Mouse (Mus musculus) gastrocnemius, postnatal 4 days (tissue): ENCODE data around the gene Mcrip2. TPM values are rescaled to one million over a fixed set of nuclear protein-coding genes. Genes with fewer than 3 reads are reported as not detected.
A peak's percentile ranks its signal among the peaks of the same experiment; 100 is the strongest.

Source experiments
- DNase-seq, 2 experiments: peaks; one replicate each; pipeline ENCODE4 v3.0.0; 2021 to 2022; ENCODE audit warnings: low spot score in 2 of 2, mixed read lengths in 2 of 2
- total RNA-seq, 2 experiments: library from RNA; stranded (reverse); gene quantifications; 2 replicates each; pipeline ENCODE4 v1.2.3; 2021

Mcrip2 gene
- total RNA-seq, 2 experiments from 2014 or later = 46.1 to 48.6 TPM

- no peak for DNase-seq
These were observed 2.4 kb downstream of the Mcrip2 start for GRCm38 (mm10) chr17:25866172-25866571.

DNA sequence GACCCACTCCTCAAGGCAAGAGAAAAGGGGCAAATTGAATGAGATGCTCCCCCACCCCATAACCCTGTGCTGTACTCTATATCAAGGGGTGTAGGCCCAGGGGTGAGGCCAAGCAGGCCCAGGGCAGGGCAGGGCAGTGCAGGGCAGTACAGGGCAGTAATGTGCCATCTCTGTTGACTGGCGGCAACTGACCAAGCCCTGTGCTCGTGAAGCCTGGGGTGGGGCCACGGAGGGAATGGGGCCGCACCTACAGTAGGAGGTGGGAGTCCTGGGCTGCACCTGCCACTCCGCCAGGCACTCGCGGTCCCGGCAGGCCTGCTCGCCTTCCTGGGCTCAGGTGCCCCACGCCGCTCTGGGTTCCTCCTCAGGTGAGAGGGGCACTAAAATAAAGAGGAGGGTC, 3.3 kb downstream of the Mcrip2 start:
- no peak for DNase-seq

- DNase-seq = no peak
These were observed 4.3 kb downstream of the Mcrip2 start for GRCm38 (mm10) chr17:25864311-25864710.

DNA sequence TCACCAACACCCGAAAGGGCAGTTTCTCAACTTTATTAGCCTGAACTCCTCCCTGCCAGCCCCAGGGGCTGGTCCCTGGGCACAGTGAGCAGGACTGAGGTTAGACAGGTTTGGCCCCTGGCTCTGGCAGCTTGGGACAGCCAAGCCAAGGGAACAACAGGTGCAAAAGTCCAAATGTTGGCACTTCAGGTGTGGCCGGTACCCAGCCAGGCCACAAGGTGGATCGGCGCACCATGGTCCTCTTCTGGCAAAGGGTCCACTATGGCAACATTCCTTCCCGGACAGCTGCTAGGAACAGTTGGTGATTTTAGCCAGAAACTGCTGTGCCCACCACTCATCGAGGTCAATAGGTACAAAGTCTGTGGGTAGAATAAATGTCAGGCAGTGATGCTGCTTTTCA, 4.9 kb downstream of the Mcrip2 start:
- DNase-seq = no peak

- DNase-seq = no peak
These were observed 6.6 kb downstream of the Mcrip2 start for GRCm38 (mm10) chr17:25861704-25862612.

DNA sequence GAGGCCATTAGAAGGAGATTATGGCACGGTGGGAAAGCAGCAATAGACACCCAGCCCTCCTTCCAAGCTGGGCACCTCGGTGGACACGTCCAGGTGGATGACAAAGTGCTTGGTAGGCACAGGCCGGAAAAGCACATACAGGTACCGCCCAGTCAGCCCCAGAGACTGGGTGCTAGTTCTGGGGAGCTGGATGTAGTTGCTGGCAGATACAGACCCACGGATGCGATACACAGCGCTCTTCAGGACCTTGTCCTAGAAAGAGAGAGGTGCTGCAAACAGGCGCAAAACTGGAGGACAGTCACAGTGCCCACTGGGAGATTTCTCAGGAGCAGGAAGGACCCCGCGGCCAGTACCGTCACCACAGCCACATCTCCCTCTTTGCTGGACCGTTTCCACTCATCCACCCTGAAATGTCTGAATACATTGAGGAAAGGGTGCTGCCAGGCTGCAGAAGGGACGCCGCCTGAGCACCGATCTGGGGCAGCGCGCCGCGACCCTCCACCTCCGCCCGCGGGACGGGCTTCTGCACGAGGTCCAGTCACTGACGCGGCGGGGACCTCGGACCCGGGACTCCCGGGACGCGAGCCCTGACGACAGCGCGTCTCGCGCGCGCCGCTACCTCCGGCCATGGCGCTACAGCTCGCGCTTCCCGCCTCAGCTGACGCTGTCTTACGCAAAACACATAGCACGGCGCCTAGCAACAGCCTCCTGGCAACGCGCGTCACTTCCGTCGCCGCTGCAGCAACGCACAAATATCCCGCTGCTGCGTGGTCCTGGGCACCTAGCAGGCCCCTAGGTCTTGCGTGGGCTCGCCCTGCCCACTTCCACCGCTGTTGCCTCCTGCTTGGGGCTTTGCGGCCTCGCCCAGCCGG, 7.5 kb downstream of the Mcrip2 start, which contains the start of gene Wdr90:
Gene Wdr90, minus strand, starts transcription at position 670 of the 872 bp plus-strand sequence.
- peak; percentile 74 to 87 for DNase-seq

DNA sequence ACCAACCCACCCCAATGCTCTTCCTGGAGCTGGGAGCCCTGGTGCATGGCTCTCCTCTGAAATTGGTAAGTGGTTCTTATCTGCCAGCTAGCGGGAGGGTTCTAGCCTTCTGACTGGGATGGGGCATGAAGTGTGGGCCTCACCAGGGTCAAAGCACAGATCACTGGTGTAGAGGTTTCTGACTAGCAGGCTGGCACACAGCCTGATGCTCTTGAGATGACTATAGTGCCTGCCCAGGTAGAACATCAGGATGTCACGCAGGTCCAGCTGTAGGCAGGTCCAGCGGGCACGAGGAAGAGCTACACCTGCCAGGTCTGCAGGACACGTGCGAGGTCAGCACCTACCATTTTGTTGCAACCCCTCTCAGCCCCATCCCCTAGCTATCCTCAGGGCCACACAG, 8.3 kb downstream of the Mcrip2 start:
- no peak for DNase-seq

DNA sequence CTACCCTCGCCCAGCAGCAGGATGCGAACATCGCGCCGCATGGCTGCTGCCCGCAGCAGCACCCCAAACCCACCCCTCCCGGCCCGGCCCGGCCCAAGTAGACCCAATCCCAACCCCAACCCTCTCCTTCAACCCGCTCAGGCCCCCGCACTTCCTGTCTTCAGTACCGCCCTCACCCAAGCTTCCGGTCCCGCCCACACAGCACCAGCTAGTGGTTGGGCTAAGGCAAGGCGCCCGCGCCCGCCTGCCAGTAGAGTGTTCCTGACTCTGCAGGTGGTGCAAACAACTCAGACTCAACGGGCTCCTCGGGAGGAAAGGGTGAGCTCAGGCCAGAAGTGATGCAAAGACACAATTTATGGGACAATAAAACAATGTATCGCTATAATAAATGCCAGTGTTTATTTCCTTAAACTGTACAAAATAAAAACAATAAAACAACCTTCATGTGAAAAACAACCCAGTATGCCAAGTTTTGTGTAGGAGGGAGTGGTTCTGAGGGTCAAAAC, 24.1 kb downstream of the Mcrip2 start, which contains the start of gene Rhot2:
Gene Rhot2, minus strand, starts transcription at position 456 of the 506 bp plus-strand sequence.
- DNase-seq = peak; percentile 88 to 95

DNA sequence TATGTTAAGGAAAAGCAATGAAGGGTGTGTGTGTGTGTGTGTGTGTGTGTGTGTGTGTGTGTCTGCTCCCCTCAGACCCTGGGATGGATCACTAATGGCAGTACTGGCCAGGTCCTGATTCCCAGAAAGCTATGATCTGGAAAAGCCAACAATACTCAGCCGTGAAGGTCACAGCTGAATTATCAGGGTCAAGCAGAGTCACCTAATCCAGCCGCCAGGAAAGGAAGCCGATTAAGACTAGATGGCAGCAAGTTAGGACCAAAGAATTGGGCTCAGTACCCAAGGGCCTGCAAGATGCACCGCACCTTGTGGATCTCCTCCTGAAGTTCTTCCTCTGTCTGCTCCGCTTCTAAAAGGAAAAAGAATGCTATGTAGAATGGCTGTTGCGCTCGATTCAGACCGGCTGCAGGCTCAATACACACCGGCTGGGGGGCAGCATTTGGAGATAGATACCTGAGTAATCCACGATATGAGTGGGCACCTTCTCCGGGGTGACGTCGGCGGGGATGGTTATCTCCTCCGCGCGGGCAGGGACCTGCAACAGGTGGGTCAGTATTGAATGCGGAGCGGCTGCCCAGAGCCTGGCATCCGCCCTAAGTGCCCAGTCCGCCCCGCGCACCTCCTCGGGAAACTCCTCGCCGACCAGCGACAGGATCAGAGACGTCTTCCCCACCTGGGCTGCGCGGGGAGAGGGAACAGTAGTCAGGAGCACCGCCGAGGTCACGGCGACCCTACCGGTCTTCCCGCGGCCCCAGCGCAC, 24.7 kb downstream of the Mcrip2 start:
- DNase-seq = no peak

GRCm38 (mm10) chr17:25843122-25843521, 25.4 kb downstream of the Mcrip2 start:
- DNase-seq = no peak

GRCm38 (mm10) chr17:25842509-25842908, 26.1 kb downstream of the Mcrip2 start:
- DNase-seq = no peak

DNA sequence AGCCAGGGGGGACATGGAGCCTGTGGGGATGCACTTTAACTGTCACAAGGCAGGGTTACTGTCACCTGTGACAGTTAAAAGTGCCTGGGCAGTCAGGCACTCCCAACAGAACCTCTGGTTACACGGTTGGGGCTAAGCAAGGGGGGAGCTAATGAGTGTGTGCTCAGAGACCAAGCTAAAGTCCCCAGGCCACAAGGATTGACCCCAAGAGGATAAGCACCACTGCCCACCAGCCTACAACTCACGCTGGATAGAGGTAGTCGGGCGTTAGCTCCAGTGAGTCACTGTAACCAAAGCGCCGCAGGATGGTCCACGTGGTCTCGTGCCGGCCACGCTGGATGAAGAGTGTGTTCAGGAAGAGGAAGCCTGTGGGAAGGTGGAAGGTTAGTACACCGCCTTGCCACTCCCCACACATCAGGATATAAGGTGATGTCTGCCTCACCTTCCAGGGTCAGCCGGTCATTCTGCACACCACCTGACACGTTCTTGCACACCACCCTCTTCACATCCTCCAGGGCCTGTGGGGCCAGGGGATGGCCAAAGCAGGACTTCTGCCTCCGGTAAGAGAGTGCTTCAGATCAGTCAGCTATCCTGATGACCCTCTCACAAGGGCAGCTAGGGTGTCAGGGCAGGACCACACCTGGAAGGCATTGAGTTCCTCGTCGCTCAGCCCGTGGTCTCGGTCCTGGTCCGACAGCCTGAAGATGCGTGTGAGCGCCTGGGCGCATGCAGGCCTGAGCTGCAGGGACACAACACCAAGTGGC, 27.3 kb downstream of the Mcrip2 start, which contains the start of gene Gm20683:
Gene Gm20683, minus strand, starts transcription at position 647 of the 764 bp plus-strand sequence.
- DNase-seq = no peak

DNA sequence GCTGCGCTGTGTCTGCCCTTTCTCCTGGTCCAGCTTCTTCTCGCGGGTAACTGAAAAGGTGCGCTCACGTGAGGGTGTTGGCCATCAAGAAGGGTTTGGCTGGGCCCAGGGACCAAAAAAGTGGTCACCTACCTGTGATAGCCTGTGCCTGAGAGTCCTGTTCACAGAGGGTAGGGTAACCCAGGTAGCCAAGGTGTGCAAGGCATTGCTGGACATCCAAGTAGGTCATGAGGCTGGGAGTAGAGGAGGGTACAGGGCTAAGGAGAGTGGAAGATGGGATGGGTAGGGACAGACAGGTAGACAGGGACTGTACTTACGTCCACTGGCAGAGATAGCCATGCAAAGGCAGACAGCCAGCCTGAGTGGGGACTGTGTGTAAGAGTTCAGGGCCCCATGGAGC, 28.0 kb downstream of the Mcrip2 start:
- no peak for DNase-seq

GRCm38 (mm10) chr17:25839455-25840235, 28.9 kb downstream of the Mcrip2 start:
- DNase-seq = no peak

GRCm38 (mm10) chr17:25838904-25839303, 29.7 kb downstream of the Mcrip2 start:
- no peak for DNase-seq

DNA sequence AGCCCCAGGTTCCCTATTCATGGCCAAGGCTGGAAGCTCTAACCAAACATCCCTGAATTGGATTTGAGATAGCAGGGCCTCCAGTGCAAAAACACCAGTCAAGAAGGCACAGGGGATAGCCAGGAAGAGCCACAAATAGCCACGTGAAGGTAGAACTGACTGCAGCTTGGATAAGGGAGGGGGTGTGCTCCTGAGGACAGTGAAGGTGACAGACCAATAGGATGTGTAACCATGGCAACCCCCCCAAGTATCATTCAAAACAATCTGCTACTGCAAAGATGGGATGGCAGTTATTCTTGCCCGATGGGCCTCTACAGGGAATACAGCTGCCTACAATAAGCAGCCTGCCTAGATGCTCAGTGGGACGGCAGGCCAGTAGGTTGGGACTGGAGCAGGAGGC, 31.0 kb downstream of the Mcrip2 start:
- no peak for DNase-seq

- peak in 1 of 2 experiments; percentile 70 for DNase-seq
These were observed 31.5 kb downstream of the Mcrip2 start, which contains the start of gene Rhbdl1 for GRCm38 (mm10) chr17:25837076-25837410. Rhbdl1 (minus strand) TSS chr17:25837295.

GRCm38 (mm10) chr17:25836397-25837075, 32.0 kb downstream of the Mcrip2 start:
- DNase-seq = peak in 1 of 2 experiments; percentile 47

DNA sequence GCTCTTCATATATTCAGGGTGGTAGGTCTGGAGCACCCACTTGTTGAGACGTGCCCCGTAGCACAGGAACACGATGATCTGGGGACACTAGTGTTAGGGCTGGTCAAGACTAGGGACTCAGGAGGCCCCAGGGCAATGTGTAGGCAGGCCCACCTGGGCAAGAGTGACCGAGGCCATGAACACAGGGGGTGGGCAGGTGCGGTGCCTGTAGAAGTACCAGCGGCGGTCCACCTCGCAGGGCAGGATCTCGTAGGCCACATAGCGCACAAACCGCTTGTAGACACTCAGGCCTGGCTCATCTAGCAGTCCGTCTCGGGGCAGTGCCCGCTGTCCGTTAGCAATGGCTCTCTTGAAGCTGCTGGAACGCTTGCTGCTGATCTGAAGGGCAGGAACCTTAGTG, 32.7 kb downstream of the Mcrip2 start:
- DNase-seq = no peak
